Mouse (Mus musculus): ENCODE data around the gene Celsr1. TPM values are rescaled to one million over a fixed set of nuclear protein-coding genes. Genes with fewer than 3 reads are reported as not detected.
"Not testable (repeated sequence)": the region's sequence is repeated elsewhere in the genome, so short reads cannot be mapped to it uniquely, and the experiment has no call there.

The Celsr1 gene
- total RNA-seq, 2 experiments from 2014 or later: 5.5 to 5.8 TPM

- DNase-seq (ENCODE audit: low spot score in 2 of 2): no peak
Observed at GRCm38 (mm10) chr15:85899396-85899795, 134.2 kb downstream of the Celsr1 start.

GRCm38 (mm10) chr15:85897113-85897512 lies 136.5 kb downstream of the Celsr1 start:
- no peak for DNase-seq (ENCODE audit: low spot score in 2 of 2)

DNA sequence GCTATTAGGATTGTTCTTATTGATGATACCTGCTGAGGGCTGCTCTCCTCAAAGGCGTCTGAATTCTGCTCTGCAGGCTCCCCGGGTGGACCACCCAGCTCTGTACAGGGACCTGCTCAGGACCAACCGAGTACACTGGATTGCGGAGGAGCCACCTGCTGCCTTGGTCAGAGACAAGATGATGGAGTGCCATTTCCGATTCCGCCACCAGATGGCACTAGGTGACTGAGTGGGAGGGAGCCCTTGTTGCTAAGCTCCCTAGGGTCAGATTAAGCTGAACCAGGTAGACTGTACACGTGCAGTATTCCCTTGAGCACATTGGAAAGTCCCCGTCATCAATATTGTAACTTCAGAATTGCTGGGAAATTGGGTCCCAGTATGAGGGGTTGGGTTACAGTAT lies 137.3 kb downstream of the Celsr1 start:
- DNase-seq (ENCODE audit: low spot score in 2 of 2): peak; percentile 81 to 84

- no peak for DNase-seq (ENCODE audit: low spot score in 2 of 2)
Observed at GRCm38 (mm10) chr15:85893871-85894270, 139.7 kb downstream of the Celsr1 start.

GRCm38 (mm10) chr15:85892498-85893118 lies 141.0 kb downstream of the Celsr1 start:
- no peak for DNase-seq (ENCODE audit: low spot score in 2 of 2)

DNA sequence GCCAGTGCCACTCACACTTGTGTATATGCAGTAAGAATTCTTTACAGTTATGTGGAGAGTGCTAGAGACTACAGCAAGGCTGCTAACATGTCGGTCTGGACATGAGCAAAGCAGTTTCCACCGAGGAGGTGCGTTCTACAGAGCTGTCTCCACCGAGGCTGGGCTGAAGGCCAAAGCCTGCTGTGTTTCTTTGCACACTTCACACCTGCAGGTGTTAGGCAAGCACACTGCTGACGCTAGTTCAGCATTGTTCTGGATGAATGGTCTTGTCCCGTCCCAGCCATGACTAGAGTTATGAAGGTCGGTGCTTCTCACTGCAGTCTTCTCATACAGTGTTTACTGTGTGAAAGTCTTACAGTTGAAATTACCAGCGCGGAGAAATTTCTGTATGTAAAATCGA lies 141.6 kb downstream of the Celsr1 start:
- DNase-seq (ENCODE audit: low spot score in 2 of 2): no peak

GRCm38 (mm10) chr15:85889235-85889634 lies 144.3 kb downstream of the Celsr1 start:
- DNase-seq (ENCODE audit: low spot score in 2 of 2): no peak

DNA sequence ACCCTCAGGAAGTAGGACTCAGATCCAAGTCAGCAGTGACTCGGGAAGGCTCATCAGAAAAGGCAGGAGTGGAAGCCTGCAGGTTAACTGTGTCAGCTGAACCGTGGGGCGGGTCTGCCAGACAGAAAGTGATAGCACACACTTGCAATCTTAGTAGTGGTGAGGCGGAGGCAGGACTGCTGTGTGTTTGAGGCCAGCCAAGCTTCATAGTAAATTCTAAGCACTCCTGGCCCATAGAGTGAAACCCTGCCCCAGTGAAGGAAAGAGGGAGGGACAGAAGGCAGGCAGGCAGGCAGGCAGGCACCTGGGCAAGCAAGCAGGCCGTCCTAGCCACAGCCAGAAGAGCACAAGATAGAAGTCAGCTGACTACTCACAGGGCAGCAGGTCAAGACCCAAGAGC lies 148.0 kb downstream of the Celsr1 start:
- no peak for DNase-seq (ENCODE audit: low spot score in 2 of 2)

DNA sequence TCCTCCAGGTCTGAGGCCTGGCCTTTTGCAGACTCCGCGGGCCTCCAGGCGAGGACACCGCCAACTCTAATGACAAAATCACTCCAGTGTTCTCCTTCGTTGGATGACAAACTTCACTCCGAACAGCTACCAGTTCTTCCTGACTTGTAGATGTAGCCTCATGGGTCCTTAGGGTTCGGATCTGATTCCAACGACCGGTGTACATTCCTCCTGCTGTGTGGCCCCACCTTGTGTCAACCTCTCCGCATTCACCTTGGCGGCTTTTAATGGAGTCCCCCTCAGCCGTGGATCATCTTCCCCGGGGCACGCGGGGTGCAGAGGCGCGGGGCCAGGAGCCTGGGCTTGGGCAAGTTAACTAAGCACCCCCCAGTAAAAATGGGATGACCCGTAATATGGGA lies 154.1 kb downstream of the Celsr1 start:
- DNase-seq (ENCODE audit: low spot score in 2 of 2): no peak

DNA sequence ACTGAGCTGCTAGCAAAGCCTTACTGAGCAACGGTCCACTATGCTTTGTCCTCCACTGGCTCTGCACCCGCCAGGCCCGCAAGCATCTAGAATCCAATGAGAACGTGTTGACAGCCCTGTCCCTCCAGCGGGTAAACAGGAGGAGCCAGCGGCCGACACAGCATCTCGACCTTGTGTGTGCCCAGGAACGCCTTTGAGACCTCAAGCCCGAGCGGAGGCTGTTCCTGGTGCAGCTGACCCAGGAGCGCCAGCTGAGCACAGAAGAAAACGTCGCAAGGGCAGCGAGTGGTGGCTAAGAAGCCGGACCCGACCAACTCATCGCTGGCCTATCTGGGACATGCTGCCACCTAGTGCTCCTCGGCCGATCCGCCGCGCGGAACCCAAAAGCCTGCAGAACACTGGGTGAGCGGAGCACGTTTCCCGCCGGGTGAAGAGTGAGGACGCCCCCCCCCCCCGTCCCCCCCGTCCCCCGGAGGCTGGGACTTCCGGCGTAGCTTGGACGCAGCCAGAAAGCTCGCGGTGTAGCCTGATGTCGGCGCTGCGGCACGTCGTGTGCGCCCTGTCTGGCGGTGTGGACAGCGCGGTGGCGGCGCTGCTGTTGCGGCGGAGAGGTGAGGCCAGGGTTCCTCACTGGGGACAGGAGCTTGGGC lies 154.6 kb downstream of the Celsr1 start, which contains the start of gene Trmu:
Gene Trmu (plus strand): TSS at position 465 of the 650 bp plus-strand sequence.
- DNase-seq (ENCODE audit: low spot score in 2 of 2): peak; percentile 90 to 95

DNA sequence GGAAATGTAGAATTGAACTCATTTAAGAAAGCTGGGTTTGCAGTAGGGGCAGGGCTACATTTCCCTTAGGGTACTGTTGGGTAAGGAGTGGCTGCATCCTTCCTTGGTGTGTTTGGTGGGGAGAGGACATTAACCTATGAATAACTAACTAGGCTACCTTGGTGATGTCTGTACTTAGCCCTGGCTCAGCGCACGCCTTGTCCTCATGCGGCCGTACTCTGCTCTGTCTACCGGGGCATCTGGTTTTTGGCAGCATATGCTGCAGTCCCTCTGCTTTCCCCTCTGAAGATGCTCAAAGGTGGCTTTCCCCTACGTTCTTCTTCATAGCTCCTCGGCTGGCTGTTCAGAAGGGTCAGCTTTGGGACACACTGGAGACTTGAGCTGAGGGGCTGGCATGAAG lies 156.2 kb downstream of the Celsr1 start:
- no peak for DNase-seq (ENCODE audit: low spot score in 2 of 2)

GRCm38 (mm10) chr15:85867696-85868095 lies 165.9 kb downstream of the Celsr1 start:
- peak; percentile 63 to 85 for DNase-seq (ENCODE audit: low spot score in 2 of 2)

DNA sequence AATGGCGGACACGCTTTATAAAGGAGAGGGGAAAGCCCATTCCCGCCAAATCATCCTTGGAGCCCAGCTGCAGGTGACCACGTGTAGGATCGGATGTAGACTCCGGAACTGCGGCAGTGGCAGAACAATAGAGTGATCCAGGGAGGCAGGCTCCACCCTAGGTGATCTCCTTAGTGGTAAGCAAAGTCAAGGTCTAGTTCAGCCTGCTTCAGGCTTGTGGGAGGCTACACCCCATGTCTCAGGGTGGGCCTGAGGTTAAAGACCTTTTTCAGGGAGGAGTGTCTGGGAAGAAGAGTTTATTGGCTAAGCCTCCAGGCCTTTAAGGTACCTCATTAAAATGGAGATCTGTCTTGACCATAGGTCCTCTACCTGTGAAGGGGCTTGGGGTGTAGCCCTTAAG lies 167.7 kb downstream of the Celsr1 start:
- not testable (repeated sequence) for DNase-seq (ENCODE audit: low spot score in 2 of 2)

DNA sequence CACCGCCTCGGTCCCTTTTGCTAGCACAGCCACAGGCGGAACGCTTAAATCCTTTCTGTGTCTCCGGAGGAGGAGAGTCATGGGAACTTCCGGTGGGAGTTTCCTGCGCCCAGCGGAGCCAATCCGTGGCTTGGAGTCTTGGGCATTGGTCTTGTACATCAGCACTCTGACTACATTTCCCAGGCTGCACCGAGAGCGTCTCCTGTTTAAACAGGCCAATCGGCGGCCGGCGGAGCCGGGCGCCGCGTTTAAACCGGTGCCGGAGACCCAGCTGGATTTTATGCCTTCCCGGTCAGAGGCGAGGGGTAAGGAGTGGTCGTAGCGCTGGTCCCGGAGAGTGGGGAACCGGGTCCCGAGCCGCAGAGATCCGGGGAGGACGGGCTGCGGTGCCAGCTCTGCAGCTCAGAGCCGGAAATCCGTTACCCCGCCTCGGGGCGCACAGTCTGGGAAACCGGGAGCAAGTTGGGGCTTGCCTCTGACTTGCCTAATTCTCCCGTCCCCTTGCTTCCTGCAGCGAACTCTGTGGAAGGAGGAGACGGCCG lies 174.0 kb downstream of the Celsr1 start, which contains the start of gene Gtse1:
Gene Gtse1 (plus strand): TSS at position 256 of the 542 bp plus-strand sequence.
- peak; percentile 94 to 97 for DNase-seq (ENCODE audit: low spot score in 2 of 2)

DNA sequence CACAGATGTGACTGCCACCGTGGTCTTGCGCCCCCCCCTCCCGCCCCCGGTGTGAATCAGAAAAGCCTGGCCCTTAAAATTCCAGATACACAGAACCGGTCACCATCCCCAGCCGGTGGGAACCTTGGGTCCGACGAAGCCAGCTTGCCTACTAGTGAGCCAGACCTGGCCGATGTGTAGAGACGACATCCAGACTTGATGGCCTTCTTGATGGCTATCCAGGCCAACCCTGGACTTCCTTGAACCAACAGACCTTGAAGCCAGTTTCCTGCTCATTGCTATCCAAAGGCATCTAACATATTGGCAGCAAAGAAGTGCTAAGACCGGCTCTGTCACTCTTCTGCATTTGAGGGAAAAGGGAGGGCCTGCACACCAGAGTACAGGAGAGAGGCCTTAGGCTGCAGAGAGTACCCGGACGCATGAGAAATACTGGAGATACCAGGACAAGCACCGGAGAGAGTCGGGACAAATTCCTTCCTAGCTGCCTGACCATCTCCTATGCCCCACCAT lies 174.5 kb downstream of the Celsr1 start:
- DNase-seq (ENCODE audit: low spot score in 2 of 2): peak in 1 of 2 experiments; percentile 43

GRCm38 (mm10) chr15:85851656-85852392 lies 181.8 kb downstream of the Celsr1 start:
- no peak for DNase-seq (ENCODE audit: low spot score in 2 of 2)

Other genes with a start within 250 kb of the Celsr1 start
- 10 to 100 TPM; 24.2 to 24.7 TPM for gene Cdpf1, start 222.1 kb downstream of the Celsr1 start, total RNA-seq (2021)
- gene Pkdrej, start 212.0 kb downstream of the Celsr1 start, total RNA-seq (2021): under 1 TPM; 0.35 to 0.52 TPM
- gene Ttc38, start 201.5 kb downstream of the Celsr1 start, total RNA-seq (2021): 1 to 10 TPM; 4.7 to 7.1 TPM
- gene Gtse1, start 174.0 kb downstream of the Celsr1 start, total RNA-seq (2021): 1 to 10 TPM; 1.2 to 1.3 TPM
- 10 to 100 TPM; 36.2 to 41.7 TPM for gene Trmu, start 154.5 kb downstream of the Celsr1 start, total RNA-seq (2021)
- 10 to 100 TPM; 26.5 to 28.4 TPM for gene Gramd4, start 23.9 kb upstream of the Celsr1 start, total RNA-seq (2021)
- 10 to 100 TPM; 46.7 to 49.1 TPM for gene Cerk, start 152.4 kb upstream of the Celsr1 start, total RNA-seq (2021)
- gene Tbc1d22a, start 180.7 kb upstream of the Celsr1 start, total RNA-seq (2021): 10 to 100 TPM; 29.8 to 30.1 TPM

Measured in layer of hippocampus, postnatal 14 days (tissue).